Mouse (Mus musculus) thymus, postnatal 25 days (tissue): ENCODE measurements around the gene Zfp207.
"Not testable (repeated sequence)": the region's sequence is repeated elsewhere in the genome, so short reads cannot be mapped to it uniquely, and the experiment has no call there.

Experiments used
- DNase-seq: peaks from one replicate; pipeline ENCODE4 v3.0.0; 2022

Zfp207 gene

GRCm38 (mm10) chr11:80383019-80383625, at the start of gene Zfp207:
Gene Zfp207, plus strand, starts transcription at chr11:80383279.
- peak; percentile 98 for DNase-seq

- DNase-seq, result no peak
These were observed 47.3 kb upstream of the Zfp207 start for GRCm38 (mm10) chr11:80335609-80336350.

- DNase-seq, result no peak
These were observed 46.7 kb upstream of the Zfp207 start for GRCm38 (mm10) chr11:80336351-80336730.

- DNase-seq, result no peak
These were observed 40.6 kb upstream of the Zfp207 start for GRCm38 (mm10) chr11:80342482-80342881.

- peak; percentile 82 for DNase-seq
These were observed 31.1 kb upstream of the Zfp207 start for GRCm38 (mm10) chr11:80351832-80352430.

GRCm38 (mm10) chr11:80354832-80355231, 28.2 kb upstream of the Zfp207 start:
- no peak for DNase-seq

- no peak for DNase-seq
These were observed 14.1 kb upstream of the Zfp207 start for GRCm38 (mm10) chr11:80368949-80369348.

GRCm38 (mm10) chr11:80376651-80377050, 6.4 kb upstream of the Zfp207 start:
- no peak for DNase-seq

- DNase-seq, result peak; percentile 78
These were observed 5.2 kb upstream of the Zfp207 start, which contains the start of gene 5730455P16Rik for GRCm38 (mm10) chr11:80377712-80378451. Gene 5730455P16Rik, minus strand, starts transcription at chr11:80378034.

- not testable (repeated sequence) for DNase-seq
These were observed 4.5 kb upstream of the Zfp207 start for GRCm38 (mm10) chr11:80378452-80379068.

- not testable (repeated sequence) for DNase-seq
These were observed 3.9 kb upstream of the Zfp207 start for GRCm38 (mm10) chr11:80379184-80379583.

GRCm38 (mm10) chr11:80382626-80383018, 457 bp upstream of the Zfp207 start:
- DNase-seq, result peak; percentile 55

- DNase-seq, result peak; percentile 55
These were observed 557 bp downstream of the Zfp207 start for GRCm38 (mm10) chr11:80383626-80384046.

GRCm38 (mm10) chr11:80384461-80384860, 1.4 kb downstream of the Zfp207 start:
- DNase-seq, result no peak

- no peak for DNase-seq
These were observed 2.0 kb downstream of the Zfp207 start for GRCm38 (mm10) chr11:80385055-80385454.

- no peak for DNase-seq
These were observed 3.7 kb downstream of the Zfp207 start for GRCm38 (mm10) chr11:80386790-80387189.

GRCm38 (mm10) chr11:80389885-80390284, 6.8 kb downstream of the Zfp207 start:
- DNase-seq, result no peak

GRCm38 (mm10) chr11:80391407-80392120, 8.5 kb downstream of the Zfp207 start:
- no peak for DNase-seq

GRCm38 (mm10) chr11:80395930-80396329, 12.9 kb downstream of the Zfp207 start:
- DNase-seq, result no peak

- DNase-seq, result no peak
These were observed 13.5 kb downstream of the Zfp207 start for GRCm38 (mm10) chr11:80396617-80397016.

- DNase-seq, result not testable (repeated sequence)
These were observed 24.8 kb downstream of the Zfp207 start for GRCm38 (mm10) chr11:80407878-80408277.

- no peak for DNase-seq
These were observed 27.3 kb downstream of the Zfp207 start for GRCm38 (mm10) chr11:80410377-80410776.
